Mouse (Mus musculus) splenic B cell, adult 2 months (primary cell): ENCODE measurements around the gene Mfsd11.
A peak's percentile ranks its signal among the peaks of the same experiment; 100 is the strongest.

Experiments
- DNase-seq: peaks from one replicate; pipeline ENCODE4 v3.0.0-alpha.2; 2011; ENCODE audit warnings: low read depth, low spot score
- H3K27me3 ChIP-seq: 2 replicates; pipeline ENCODE4 v1.6.1; 2012; ENCODE audit warnings: mild to moderate bottlenecking, low read length, moderate library complexity, mixed read lengths; ENCODE audit not compliant: control insufficient read depth, poor library complexity, insufficient read depth, severe bottlenecking
- H3K36me3 ChIP-seq: 2 replicates; pipeline ENCODE4 v1.6.1; 2012; ENCODE audit warnings: mild to moderate bottlenecking, low read length, moderate library complexity, mixed read lengths; ENCODE audit not compliant: control insufficient read depth, poor library complexity, insufficient read depth, severe bottlenecking

Gene Mfsd11

DNA sequence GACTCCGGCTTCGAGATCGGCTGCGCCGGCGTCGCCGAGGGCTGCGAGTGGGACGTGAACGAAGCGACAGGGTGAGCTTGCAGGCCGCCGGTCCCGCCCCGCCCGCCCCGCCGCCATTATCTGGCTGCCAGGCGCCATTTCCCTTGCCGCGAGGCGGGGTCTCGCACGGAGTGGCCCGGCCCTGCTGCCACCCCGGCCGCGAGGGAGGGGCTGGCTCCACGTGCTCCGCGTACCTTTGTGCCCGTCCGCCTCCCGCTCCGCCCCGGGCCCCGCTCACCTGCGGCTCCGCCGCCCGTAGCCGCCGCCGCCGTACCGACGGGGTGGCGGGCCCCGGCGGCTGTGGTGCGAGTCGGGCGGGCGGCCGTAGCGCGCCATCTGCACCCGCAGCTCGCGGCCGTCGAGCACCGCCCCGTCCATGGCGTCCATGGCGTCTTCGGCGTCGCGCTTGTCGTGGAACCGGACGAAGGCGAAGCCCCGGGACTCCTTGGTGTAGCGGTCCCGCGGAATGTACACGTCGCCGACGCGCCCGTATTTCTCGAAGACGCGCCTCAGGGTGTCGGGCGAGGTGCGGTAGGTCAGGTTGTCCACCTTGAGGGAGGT, at the start of gene Mfsd11:
TSS of gene Mfsd11 (plus strand) at position 150 of the 600 bp plus-strand sequence.
- Histone ChIP-seq H3K27me3 (no peaks in the 10 kb centered on the region), H3K36me3 (peaks cover 11% of the 10 kb centered on the region; the same call in 1 of the 2 replicates)
- peak; percentile 79 for DNase-seq

DNA sequence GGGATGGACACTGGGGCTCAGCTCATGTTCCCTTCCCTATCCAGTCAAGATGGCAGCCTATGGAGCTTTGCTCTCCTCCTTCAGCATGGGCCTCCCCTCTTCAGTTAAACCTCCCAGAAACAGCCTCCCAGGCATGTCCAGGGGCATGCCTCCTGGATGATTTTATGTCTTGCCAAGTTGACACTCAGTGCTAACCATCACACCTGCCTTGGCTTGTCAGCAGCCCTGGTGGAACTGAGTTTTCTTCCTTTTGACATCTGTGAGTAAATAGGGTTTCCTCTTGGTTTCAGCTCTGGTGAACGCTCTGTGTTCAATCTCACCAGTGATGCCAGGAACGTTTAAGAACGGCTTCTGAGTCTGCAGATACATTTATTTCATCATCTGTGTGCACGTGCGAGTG, 49.5 kb upstream of the Mfsd11 start:
- no peak for DNase-seq
- Histone ChIP-seq H3K36me3 (no peaks in the 10 kb centered on the region), H3K27me3 (no peaks in the 10 kb centered on the region)

DNA sequence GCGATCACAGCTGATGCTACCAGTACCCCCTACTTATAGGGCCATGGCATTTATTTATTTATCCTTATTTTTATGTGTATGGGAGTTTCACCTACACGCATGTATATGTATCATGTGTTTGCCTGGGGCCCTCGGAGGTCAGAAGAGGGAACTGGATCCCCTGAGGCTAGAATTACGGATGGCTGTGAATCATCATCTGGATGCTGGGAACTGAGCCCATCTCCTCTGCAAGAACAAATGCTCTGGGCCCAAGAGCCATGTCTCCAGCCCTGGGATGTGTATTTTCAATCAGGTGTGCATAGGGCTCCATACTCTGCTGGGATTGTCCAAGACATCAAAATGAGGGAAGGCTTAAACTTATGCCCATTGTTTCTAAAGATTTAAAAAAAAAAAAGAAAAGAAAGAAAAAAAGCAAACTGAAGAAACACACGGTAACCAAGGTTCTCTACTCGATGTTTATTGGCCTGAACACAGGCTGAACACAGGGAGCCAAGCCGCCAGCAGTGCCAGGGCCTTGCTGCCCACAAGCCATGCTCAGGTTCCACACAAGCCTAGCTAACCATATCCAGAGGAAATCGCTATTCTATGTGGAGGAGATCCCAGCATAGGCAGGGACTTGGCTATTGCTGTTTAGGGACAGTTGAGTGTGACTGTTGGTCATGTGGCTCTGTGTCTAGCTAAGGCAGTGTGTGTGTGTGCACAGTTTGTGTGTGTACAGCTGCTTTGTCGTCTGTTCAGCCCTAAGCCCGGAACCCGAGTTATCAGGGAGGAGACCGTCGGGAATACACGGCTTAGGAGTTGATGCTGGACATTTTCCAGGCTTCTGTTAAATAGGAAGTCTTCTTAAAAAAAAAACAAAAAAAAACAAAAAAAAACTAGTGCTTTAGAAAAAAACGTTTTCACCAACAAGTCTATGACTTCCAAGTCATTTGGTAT, 45.8 kb upstream of the Mfsd11 start:
- DNase-seq, result no peak
- no peaks in the 10 kb centered on the region for H3K27me3 ChIP-seq
- no peaks in the 10 kb centered on the region for H3K36me3 ChIP-seq

DNA sequence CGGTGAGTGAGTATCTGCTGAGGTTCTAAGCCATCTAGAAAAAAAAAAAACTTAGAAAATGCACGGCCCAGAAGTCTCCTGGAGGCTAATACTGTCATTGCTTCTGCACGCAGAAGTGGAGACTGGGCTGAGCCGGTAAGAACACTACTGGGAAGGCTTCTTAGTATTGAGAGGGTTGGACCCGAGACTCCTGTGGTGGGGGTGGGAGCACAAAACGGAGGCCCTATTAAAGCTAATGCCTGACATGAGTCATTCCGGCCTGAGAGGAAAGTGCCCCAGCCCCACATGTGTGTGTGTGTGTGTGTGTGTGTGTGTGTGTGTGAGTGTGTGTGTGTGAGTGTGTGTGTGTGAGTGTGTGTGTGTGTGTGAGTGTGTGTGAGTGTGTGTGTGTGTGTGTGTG, 45.1 kb upstream of the Mfsd11 start:
- no peak for DNase-seq
- H3K36me3 ChIP-seq, result no peaks in the 10 kb centered on the region
- H3K27me3 ChIP-seq, result no peaks in the 10 kb centered on the region

DNA sequence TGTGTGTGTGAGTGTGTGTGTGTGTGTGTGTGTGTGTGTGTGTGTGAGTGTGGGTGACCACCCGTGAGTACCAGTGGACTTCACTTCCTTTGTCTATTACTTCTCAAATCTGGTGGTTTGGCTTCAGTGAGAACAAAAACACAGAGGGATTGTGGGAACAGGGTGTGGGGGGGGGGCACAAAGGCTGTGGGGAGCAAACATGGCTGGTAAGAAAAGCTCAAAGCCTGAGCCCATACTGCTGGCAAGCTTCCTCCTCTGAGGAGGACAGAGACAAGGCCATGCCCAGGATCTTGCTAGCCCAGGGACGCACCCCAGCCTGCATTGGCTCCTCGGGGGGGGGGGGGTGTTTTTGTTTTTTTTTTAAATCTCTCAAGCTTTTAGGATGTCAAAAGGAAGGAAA, 44.7 kb upstream of the Mfsd11 start:
- Histone ChIP-seq H3K27me3 (no peaks in the 10 kb centered on the region), H3K36me3 (no peaks in the 10 kb centered on the region)
- no peak for DNase-seq

DNA sequence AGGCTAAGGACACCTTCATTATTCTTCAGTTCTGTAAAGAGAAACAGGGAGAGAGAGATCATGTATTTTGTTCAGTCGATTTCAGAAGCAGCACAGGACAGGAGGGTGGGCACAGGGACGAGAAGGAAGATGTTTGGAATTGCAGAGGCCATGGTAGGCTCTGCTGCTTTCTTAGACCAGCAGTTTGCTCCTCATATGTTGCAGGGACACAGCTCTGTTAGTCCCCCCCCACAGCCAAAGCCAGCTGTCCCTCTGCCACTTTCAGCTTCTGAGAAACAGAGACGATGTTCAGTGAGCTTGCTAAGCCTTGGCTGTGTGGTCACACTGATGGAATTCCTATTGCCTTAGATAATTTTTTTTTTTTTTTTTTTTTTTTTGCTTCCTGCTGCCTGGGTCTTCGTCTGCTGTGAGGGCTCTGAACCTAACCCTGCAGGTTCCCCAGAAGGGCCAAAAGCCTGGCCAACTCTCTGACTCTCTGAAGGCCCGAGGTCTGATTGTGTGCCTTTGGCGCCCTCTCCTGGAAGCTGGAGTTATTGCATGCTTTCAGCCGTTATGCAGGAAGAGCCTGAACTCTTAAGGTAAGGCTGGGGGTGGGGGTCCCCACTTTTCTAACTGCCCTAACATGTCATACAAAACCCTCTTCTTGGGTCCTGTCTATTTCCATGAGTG, 44.2 kb upstream of the Mfsd11 start:
- Histone ChIP-seq H3K36me3 (no peaks in the 10 kb centered on the region), H3K27me3 (no peaks in the 10 kb centered on the region)
- peak; percentile 80 for DNase-seq

DNA sequence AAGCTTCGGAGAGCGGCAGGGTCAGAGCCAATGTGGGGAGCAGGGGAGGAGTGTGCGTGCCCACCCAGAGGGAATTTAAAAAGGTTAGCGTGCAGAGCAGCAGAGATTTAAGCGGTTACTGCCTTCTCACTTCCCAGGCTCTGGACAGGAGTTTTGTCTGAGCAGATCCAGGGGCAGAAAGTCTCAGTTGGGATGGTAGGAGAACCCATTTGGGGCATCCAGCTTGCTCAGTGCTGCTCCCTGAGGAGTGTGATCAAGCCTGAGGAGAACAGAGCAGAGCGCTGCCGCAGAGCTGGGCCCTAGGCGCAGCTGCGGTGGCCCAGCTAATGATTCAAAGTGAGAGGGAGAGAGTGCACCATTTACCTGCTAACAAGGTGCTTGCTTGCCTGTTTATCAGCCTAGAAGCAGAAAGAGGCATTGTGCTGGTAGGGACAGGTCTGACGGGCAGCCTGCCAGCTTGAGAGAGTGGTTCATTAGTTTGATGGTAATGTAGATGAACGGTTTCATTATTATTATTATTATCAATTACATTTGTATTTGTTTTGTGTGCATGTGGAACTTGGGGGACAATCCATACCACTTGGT, 43.3 kb upstream of the Mfsd11 start:
- H3K36me3 ChIP-seq, result no peaks in the 10 kb centered on the region
- H3K27me3 ChIP-seq, result no peaks in the 10 kb centered on the region
- DNase-seq, result no peak

DNA sequence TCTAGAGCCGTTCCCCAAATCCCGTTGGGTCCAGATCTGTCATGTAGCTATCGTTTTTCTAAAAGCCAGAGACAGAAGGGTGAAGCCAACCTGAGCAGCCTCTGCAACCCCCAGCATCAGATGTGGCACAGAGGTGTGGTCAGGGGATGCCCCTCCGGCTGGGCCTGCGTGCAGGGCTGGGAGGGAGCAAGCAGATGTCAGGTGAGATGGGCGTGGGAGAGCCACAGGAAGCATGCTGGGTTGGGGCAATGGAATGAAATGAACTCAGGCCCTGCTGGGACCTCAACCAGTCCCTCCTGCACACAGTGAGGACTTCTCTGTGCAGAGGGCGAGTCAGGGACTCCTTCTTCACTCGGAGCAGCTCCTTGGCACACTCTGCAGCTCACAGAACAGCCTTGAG, 42.7 kb upstream of the Mfsd11 start:
- H3K27me3 ChIP-seq, result no peaks in the 10 kb centered on the region
- DNase-seq, result no peak
- no peaks in the 10 kb centered on the region for H3K36me3 ChIP-seq

DNA sequence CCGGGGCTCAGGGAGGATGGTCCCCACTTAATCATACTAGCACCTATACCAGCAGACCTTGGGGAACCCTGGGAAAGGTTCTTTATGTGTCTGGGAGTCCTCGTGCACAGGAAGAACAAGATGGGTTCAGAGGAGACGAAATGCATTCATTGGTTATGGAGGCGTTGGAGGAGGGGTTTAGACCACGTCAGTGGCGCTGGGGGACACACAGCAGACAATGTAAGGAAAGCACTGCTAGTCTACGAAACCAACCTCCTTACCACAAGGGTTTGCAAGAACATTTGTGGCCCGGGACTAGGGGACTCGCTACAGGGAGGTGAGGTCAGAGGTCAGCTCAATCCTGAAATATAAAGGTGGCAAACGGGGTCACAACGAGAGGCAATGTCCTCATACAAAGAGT, 41.7 kb upstream of the Mfsd11 start:
- Histone ChIP-seq H3K27me3 (no peaks in the 10 kb centered on the region), H3K36me3 (no peaks in the 10 kb centered on the region)
- no peak for DNase-seq

DNA sequence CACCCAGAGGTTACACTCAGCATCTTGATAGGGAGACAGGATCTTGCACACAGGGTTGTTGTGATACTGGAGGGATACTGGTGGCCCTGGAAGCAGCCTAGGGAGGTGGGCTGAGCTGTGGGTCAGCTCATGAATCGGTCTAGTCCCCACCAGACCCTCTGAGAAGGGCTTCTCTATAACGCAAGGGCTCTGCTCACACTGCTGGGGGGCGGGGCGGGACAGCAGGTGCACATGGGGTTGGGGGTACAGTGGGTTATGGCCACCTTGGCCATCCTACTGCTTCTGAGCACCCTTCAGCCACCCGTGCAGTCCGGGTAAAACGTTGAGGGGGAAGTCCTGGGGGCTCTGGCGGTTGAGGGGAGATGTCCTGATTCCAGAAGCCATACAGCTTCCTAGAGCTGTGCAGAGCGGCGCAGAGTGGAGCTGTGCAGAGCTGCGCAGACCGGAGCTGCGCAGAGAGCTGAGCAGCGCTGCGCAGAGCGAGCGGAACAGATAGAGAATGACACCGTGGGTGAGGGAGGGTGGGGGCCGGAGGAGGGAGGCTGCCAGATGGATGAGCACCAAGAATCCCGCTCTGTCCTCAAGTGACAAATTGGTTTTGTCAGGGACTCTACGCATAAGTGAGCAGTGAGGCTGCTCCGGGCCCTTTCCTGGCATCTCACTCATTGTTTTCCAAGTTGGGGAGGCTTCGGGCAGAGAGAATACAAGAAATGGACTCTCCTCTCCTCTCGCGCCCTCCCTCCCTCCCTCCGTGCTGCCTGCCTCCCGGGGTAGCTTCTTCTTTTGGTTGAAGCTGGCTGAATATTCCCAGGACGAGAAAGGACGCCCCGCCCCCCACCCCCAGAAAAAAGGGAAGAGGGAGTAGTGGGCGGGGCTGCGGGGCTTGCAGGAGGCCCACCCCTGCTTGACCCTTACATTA, 41.0 kb upstream of the Mfsd11 start:
- H3K27me3 ChIP-seq, result no peaks in the 10 kb centered on the region
- H3K36me3 ChIP-seq, result no peaks in the 10 kb centered on the region
- peak; percentile 39 for DNase-seq

DNA sequence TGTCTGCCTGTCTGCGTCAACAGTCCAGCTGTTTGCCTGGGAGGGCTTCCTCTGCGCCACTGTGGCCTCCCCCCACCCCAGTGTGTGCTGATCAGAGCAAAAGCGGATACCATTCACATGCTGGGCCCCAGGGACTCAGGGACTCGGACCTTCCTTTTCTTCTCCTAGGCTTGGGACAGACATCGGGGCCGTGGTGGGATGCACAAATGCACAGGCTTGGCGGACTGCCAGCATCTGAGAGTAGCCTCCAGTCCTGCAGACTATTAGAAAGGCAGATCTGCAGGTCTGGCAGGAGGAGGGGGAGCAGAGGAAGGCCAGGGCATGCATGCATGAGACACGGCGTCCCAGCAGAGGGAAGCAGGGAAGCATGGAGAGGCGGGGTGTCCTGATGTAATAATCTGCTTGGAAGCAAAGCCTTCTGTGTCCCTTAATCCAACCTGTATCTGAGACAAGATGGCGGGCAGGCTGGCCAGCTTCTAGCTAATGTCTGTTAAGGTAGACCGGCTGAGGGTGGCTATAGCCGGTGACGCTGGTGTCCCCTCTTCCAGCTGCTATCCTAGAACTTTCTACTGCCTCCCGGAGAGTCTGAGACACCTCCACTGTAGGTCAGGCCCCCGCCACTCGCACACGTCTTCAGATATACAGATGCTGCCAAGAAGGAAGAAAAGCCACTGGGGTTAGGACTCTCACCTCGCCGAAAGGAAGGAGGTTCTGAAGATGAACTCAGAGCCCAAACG, 39.3 kb upstream of the Mfsd11 start:
- Histone ChIP-seq H3K36me3 (no peaks in the 10 kb centered on the region), H3K27me3 (no peaks in the 10 kb centered on the region)
- DNase-seq, result no peak

DNA sequence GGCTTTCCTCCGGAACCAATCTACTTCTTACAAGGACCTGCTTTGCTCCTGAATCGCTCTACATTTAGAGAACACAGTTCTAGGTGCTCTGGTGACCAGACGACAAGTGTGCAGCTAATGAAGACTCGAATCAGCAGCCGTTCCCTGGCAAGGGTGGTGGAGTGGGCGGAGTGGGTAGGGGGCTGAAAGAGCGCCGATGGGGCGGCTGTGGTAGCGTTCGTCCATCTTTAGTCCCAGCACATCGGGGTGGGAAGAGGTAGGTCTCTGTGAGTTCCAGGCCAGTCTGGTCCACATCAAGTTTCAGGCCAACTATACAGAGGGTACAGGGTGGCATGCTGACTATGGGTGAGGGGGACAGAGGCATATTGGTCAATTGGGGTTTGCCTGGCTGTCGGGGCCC, 38.6 kb upstream of the Mfsd11 start:
- H3K27me3 ChIP-seq, result no peaks in the 10 kb centered on the region
- DNase-seq, result no peak
- no peaks in the 10 kb centered on the region for H3K36me3 ChIP-seq

DNA sequence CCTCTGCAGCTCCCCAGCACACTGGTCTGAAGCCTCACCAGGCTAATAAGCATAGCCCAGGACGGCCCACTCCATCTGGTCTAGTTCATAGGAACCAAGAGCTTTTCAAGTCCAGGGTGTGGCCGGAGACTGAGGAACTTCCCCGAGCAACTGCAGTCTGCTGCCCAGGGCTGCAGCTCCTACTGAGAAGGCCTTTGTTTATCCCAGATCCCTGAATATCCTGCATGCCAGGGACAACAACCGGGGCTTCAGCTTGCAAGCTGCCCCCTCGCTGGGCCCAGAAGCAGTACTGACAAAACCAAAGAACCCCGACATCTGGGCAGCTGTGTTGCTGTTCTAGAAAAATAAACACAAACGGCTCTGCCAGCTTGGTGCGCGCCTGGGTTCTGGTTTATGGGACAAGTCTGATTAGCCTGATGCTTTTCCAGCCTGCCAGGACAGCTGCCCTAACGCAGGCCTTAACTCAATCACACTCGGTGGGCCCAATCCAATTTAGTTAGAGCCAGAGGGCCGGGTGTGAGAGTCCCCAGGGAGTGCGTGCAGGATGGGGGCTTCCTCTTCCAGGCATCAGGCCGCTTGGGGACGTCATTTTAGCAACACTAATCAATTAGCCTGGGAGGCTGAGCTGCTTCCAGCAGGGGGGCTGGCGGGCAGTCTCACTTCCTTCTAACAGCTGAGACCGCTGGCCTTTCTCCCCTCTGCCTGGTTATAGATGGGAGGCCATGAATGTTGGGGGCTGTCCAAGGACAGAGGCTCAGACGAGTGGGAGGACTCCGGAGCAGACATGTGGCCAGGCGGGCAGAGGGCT, 38.0 kb upstream of the Mfsd11 start:
- DNase-seq, result no peak
- Histone ChIP-seq H3K27me3 (no peaks in the 10 kb centered on the region), H3K36me3 (no peaks in the 10 kb centered on the region)
